Mouse (Mus musculus) thymus, adult 2 months (tissue): ENCODE measurements at regions not wholly inside any gene's neighbourhood (a gene's known extent, or its start where the extent isn't known, plus 50 kb on each side); places are given as distances from the start of the nearest gene placed in this dataset.

Experiments
- CTCF ChIP-seq: fragments of 200-500 bp; IDR thresholded peaks from 2 replicates; pipeline ENCODE4 v1.5.1; 2012; ENCODE audit warnings: mild to moderate bottlenecking, control low read depth, low read length, moderate library complexity, borderline replicate concordance; ENCODE audit not compliant: control insufficient read depth, poor library complexity, insufficient read depth; ENCODE audit errors: extremely low read depth
- POLR2A ChIP-seq: fragments of 200-500 bp; IDR thresholded peaks from 2 replicates; pipeline ENCODE4 v1.6.1; 2012; ENCODE audit warnings: mild to moderate bottlenecking, low read length, control low read depth, moderate library complexity; ENCODE audit not compliant: control insufficient read depth, poor library complexity, insufficient read depth; ENCODE audit errors: extremely low read depth

- TF ChIP-seq POLR2A (no peak), CTCF (no peak)
These were observed 184.9 kb downstream of the 4933412E24Rik start for GRCm38 (mm10) chr15:59831481-59831880.
